Mouse (Mus musculus) liver, embryonic 14.5 days (tissue): ENCODE measurements around the gene Ccndbp1. TPM values are rescaled to one million over a fixed set of nuclear protein-coding genes. Genes with fewer than 3 reads are reported as not detected.

Experiments used
- ATAC-seq: fragments of 200-750 bp; cut with Nextera tagmentation; 2 replicates; pipeline ENCODE4 v1.8.0; 2017; ENCODE audit warnings: moderate number of reproducible peaks, mild to moderate bottlenecking, moderate library complexity; ENCODE audit not compliant: insufficient read depth
- DNase-seq, 3 experiments: peaks; one replicate each; pipeline ENCODE4 v3.0.0-alpha.2; 2012 to 2013; ENCODE audit warnings: low read depth in 3 of 3, low spot score in 3 of 3
- H3K27ac ChIP-seq: fragments of 300-500 bp; sonication (generic); 2 replicates; pipeline ENCODE4 v1.5.1; 2014; ENCODE audit warnings: moderate library complexity, mild to moderate bottlenecking, control low read depth, inconsistent platforms
- H3K27me3 ChIP-seq: fragments of 300-500 bp; sonication (generic); 2 replicates; pipeline ENCODE4 v1.6.1; 2014; ENCODE audit warnings: mild to moderate bottlenecking, low read length, moderate library complexity; ENCODE audit not compliant: control insufficient read depth, insufficient read depth
- H3K36me3 ChIP-seq: fragments of 300-500 bp; sonication (generic); replicated peaks from 2 replicates; pipeline ENCODE4 v1.6.1; 2014; ENCODE audit warnings: low read depth; ENCODE audit not compliant: control insufficient read depth, insufficient read depth
- H3K4me1 ChIP-seq, 2 experiments: fragments of 200-500 bp in 1 of 2; fragments of 300-500 bp in 1 of 2; sonication (generic) in 1 of 2; replicated peaks; 2 replicates each; pipeline ENCODE4 v1.6.1; 2012 to 2014; ENCODE audit warnings: antibody characterized with exemption in 1 of 2, inconsistent platforms in 1 of 2, low read length in 1 of 2; ENCODE audit not compliant: control insufficient read depth in 2 of 2, insufficient read depth in 2 of 2
- H3K4me2 ChIP-seq: fragments of 300-500 bp; sonication (generic); 2 replicates; pipeline ENCODE4 v1.6.1; 2014; ENCODE audit warnings: low read depth, mild to moderate bottlenecking, control low read depth, moderate library complexity
- H3K4me3 ChIP-seq, 2 experiments: fragments of 200-500 bp in 1 of 2; fragments of 300-500 bp in 1 of 2; sonication (generic) in 1 of 2; 2 replicates each; pipeline ENCODE4 v1.5.1; 2012 to 2014; ENCODE audit warnings: low read depth in 2 of 2, low read length in 2 of 2, mild to moderate bottlenecking in 2 of 2, control low read depth in 1 of 2, inconsistent platforms in 1 of 2, moderate library complexity in 1 of 2; ENCODE audit not compliant: insufficient read depth in 1 of 2
- H3K9ac ChIP-seq: fragments of 300-500 bp; sonication (generic); replicated peaks from 2 replicates; pipeline ENCODE4 v1.6.1; 2014; ENCODE audit warnings: mild to moderate bottlenecking, control low read depth, moderate library complexity
- H3K9me3 ChIP-seq: fragments of 300-500 bp; sonication (generic); 2 replicates; pipeline ENCODE4 v1.6.1; 2016; ENCODE audit warnings: low read length, mixed read lengths; ENCODE audit not compliant: control insufficient read depth
- CTCF ChIP-seq: IDR thresholded peaks from 2 replicates; pipeline ENCODE4 v1.5.1; 2016; ENCODE audit warnings: antibody characterized with exemption, low read depth, control low read depth
- EP300 ChIP-seq: IDR thresholded peaks from 2 replicates; pipeline ENCODE4 v1.6.1; 2016; ENCODE audit warnings: antibody characterized with exemption, low read depth
- WGBS: fragments of 180-500 bp; shearing (Covaris S2); extraction: QIAGEN DNeasy Blood & Tissue Kit; methylation state at CpG from one replicate; pipeline ENCODE4 v1.1.7; 2014; ENCODE audit not compliant: insufficient replicate concordance; 5-methylcytosine and 5-hydroxymethylcytosine counted together
- polyA plus RNA-seq, 2 experiments: library from polyadenylated mRNA; depleted of rRNA in 1 of 2; stranded (reverse) in 1 of 2; unstranded in 1 of 2; fragments of >200 nt; fragmentation: Nextera tagmentation in 1 of 2; extraction: Ambion mirVana in 1 of 2; gene quantifications; 2 replicates each; pipeline versions ENCODE4 v1.2.1 to v1.2.3; 2012 to 2014

The Ccndbp1 gene
- polyA plus RNA-seq, 2 experiments = 38.1 to 45.1 TPM

DNA sequence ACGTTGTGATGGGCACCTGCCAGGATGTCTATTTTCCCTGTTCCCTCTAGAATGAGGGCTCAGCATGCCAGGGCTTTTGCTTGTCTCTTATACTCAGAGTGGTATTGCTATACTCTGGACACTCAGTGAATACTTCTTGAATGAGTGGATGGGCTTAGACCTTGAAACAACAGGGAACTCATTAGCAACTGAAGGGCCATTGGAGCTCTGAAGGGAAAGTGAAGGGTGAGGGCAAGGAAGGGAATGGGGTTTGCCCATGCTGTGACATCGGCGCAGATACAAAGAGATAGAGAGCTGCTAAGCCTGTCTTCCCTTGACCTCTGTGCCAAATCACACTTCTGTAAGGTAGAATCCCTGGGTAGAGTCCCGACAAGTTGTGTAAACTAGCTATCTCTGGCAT is 37.5 kb downstream of the Ccndbp1 start:
- no peaks in the 10 kb centered on the region for H3K9me3 ChIP-seq
- 66% methylated on average over 4 of the region's 4 CpGs for WGBS
- no peak for ATAC-seq

DNA sequence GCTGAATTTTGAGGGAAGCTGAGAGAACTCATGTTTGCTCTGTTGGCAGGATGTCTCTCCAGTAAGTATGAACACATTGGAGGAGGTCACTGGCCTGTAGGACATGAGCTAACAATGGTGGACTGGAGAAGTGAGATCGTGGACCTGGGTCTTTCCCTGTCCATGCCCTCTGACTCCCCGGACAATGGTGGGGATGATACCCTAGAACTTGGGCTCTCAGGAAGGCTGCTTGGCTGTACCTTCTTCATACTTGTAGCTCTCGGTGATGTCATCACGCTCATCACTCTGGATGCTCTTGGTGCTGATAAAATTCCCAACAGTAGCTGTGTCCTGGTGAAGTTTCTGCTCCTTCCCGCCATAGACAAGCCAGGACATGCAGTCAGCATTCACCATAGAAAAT is 44.0 kb downstream of the Ccndbp1 start:
- 62% methylated on average over 5 of the region's 5 CpGs for WGBS
- no peaks in the 10 kb centered on the region for H3K9me3 ChIP-seq
- H3K27ac ChIP-seq = no peak overlapping the region
- DNase-seq (no peak), ATAC-seq (no peak)
- no peak overlapping the region for H3K9ac ChIP-seq
- H3K4me2 ChIP-seq = no peak overlapping the region
- no peaks in the 10 kb centered on the region for H3K36me3 ChIP-seq
- TF ChIP-seq CTCF = no peak
- no peak for TF ChIP-seq EP300
- H3K27me3 ChIP-seq = no peaks in the 10 kb centered on the region
- no peak overlapping the region for H3K4me3 ChIP-seq
- peaks cover 24 to 25% of the 10 kb centered on the region in 2 experiments for H3K4me1 ChIP-seq

More for the DNA sequence above, 37.5 kb downstream of the Ccndbp1 start:
- Histone ChIP-seq H3K27ac (no peak overlapping the region), H3K4me2 (no peak overlapping the region), H3K9ac (no peak overlapping the region), H3K4me3 (no peak overlapping the region), H3K36me3 (no peaks in the 10 kb centered on the region), H3K27me3 (no peaks in the 10 kb centered on the region), H3K4me1 (no peaks in the 10 kb centered on the region)
- TF ChIP-seq EP300 (no peak), CTCF (no peak)
- DNase-seq = no peak

DNA sequence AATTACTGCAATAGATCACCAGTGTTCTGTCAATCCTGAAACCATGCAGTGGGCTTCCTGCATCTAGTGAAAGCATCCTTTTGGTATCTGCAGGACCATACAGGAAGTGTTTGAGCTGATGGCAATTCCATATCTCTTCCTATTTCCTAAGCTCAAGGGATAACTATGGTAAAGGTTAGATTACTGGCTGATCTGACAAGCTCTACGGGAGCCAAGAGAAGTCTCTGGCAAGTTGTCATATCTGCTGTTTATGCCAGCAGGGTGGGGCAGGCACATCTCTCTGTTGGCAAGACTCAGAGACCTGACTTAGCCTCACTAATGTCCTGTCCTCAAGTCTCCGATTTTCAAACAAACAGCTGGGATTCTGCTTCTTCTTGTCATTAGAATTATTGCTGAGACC is 45.9 kb downstream of the Ccndbp1 start:
- ATAC-seq (peak; percentile 27; the same call in 1 of the 2 replicates), DNase-seq (peak in 2 of 3 experiments; percentile 48 to 51)
- no peak for TF ChIP-seq EP300
- TF ChIP-seq CTCF = no peak
- no peaks in the 10 kb centered on the region for H3K27me3 ChIP-seq
- 26% methylated on average over 2 of the region's 2 CpGs for WGBS
- no peak overlapping the region for H3K4me3 ChIP-seq
- H3K9me3 ChIP-seq = no peaks in the 10 kb centered on the region
- H3K27ac ChIP-seq = no peak overlapping the region
- peaks cover 24 to 25% of the 10 kb centered on the region in 2 experiments for H3K4me1 ChIP-seq
- no peaks in the 10 kb centered on the region for H3K36me3 ChIP-seq
- no peak overlapping the region for H3K9ac ChIP-seq
- peak overlapping the region; percentile 6; the same call in 1 of the 2 replicates for H3K4me2 ChIP-seq

DNA sequence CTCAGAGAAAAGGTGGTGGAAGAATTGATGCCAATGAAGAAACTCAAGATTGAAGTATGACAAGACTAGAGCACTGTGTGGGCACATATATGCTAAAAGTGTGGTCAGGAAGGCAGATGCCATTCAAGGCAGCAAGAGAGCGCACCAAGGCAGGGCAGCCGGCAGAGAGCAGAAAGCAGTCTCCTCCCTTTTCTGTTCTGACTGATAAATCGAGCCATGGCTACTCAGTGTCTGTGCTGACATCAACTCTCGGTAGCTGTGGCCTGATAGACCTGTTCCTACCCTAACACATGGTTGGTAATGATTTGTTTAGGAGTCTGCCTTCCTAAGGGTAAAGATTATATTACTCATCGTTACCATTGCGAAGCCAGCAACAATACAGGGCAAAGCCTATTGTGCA is 47.7 kb downstream of the Ccndbp1 start:
- 30% methylated on average over 6 of the region's 6 CpGs for WGBS
- no peak overlapping the region for H3K4me3 ChIP-seq
- no peaks in the 10 kb centered on the region for H3K9me3 ChIP-seq
- no peak; the same call in 1 of the 2 replicates for TF ChIP-seq EP300
- TF ChIP-seq CTCF = peak; percentile 60
- H3K9ac ChIP-seq = no peak overlapping the region
- no peak overlapping the region for H3K27ac ChIP-seq
- ATAC-seq (peak; percentile 89), DNase-seq (peak; percentile 40 to 74 (median 67))
- H3K36me3 ChIP-seq = no peaks in the 10 kb centered on the region
- H3K4me2 ChIP-seq = peak overlapping the region; percentile 19
- no peaks in the 10 kb centered on the region for H3K27me3 ChIP-seq
- H3K4me1 ChIP-seq = peaks cover 24 to 25% of the 10 kb centered on the region in 2 experiments

DNA sequence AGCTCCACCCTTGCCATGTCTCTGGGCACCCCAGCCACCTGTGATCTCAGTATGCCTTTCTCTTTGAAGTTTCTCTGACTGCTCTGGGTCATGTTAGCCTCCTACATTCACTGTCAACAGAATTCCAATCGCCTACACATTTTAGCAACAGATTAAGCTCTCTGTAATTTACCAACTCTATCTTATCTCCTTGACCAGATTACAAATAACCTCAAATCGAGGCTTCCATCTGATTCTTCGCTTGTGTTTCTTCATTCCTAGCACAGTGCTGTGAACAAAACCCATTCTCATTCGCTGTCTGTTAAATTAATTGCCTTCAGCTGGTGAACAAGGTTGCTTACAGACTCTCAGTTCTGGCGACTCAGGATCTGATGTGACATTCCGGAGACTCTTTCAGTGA is 49.8 kb downstream of the Ccndbp1 start:
- ATAC-seq (no peak), DNase-seq (no peak)
- no peak overlapping the region for H3K4me3 ChIP-seq
- 45% methylated on average over 6 of the region's 6 CpGs for WGBS
- H3K36me3 ChIP-seq = no peaks in the 10 kb centered on the region
- H3K9me3 ChIP-seq = no peaks in the 10 kb centered on the region
- H3K27me3 ChIP-seq = no peaks in the 10 kb centered on the region
- H3K4me2 ChIP-seq = no peak overlapping the region
- TF ChIP-seq CTCF (no peak), EP300 (no peak)
- peaks cover 24 to 25% of the 10 kb centered on the region in 2 experiments for H3K4me1 ChIP-seq
- no peak overlapping the region for H3K27ac ChIP-seq
- H3K9ac ChIP-seq = no peak overlapping the region
